Mouse (Mus musculus): Measurements from ENCODE around the gene Heg1. TPM values are rescaled to one million over a fixed set of nuclear protein-coding genes. Genes with fewer than 3 reads are reported as not detected.

The Heg1 gene
- total and polyA plus RNA-seq, 3 experiments = 40.8 to 77.1 (median 67.2) TPM

DNA sequence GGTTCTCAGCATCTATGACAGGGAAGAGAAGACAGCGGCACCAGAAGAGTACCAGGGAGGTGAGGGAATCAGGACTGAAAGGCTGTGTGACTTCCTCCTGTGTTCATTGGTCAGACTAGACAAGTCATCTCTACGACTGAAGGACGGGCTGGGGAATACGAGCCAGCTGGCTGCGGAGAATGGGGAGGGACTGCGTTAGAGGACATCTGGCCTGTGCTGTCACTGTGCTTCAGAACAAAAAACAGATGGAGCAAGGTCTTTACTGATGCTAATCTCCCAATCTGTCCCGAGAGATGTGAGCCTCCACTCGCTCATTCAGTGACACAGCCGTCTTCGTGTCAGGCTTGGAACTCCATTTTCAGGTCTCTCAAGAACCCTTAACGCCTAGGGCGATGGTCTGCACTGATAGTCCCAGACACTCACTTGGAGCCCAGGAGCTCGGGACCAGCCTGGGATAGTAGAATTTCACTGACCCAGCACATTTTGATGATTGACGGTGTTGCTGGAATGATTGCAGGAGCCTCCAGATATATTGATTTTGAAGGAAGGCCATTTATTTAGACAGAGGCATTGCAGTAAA, 10.6 kb upstream of the Heg1 start:
- no peak overlapping the region for H3K9ac ChIP-seq (ENCODE audit: insufficient read depth, low read depth)
- in situ Hi-C loops (cut with MboI; ENCODE audit: low pct_ligation_motif_present, low pct_unique_long_range_greater_than_20kb, low sequenced_read_pairs) (loop anchor here (5.0 kb wide), 1 partner anchor 66 kb away; no protein-coding TSS in a partner anchor), dilution Hi-C loops (cut with MboI; ENCODE audit: extremely low pct_ligation_motif_present, extremely low pct_unique_long_range_greater_than_20kb, low sequenced_read_pairs) (no loop called here)
- H3K79me2 ChIP-seq (replicated peaks; ENCODE audit: control insufficient read depth, extremely low read depth, insufficient read depth, poor library complexity, severe bottlenecking) = no peaks in the 10 kb centered on the region
- H3K4me2 ChIP-seq (ENCODE audit: insufficient read depth, low read depth, poor library complexity, severe bottlenecking) = no peak overlapping the region
- H3K36me3 ChIP-seq (replicated peaks in 1 of 2; ENCODE audit: control insufficient read depth in 1 of 2, insufficient read depth in 1 of 2, low read length in 1 of 2) = no peaks in the 10 kb centered on the region
- no peak overlapping the region for H3K27ac ChIP-seq (ENCODE audit: insufficient read depth, low read depth)
- H3K4me1 ChIP-seq (ENCODE audit: control insufficient read depth in 1 of 2, insufficient read depth in 2 of 2) = peaks cover 21 to 26% of the 10 kb centered on the region in 2 experiments
- TF ChIP-seq E2F4 (IDR thresholded peaks at IDR 0.05; ENCODE audit: insufficient replicate concordance, low read depth, low read length) (no peak), EP300 (IDR thresholded peaks at IDR 0.05; ENCODE audit: low read length) (no peak), HCFC1 (IDR thresholded peaks at IDR 0.05; ENCODE audit: low read depth, low read length) (no peak), ZKSCAN1 (IDR thresholded peaks at IDR 0.05; ENCODE audit: borderline replicate concordance, low read depth, low read length) (no peak), NRF1 (IDR thresholded peaks at IDR 0.05; ENCODE audit: low read depth, low read length) (no peak), CHD2 (IDR thresholded peaks at IDR 0.05; ENCODE audit: low read length) (no peak), MAX (IDR thresholded peaks at IDR 0.05; ENCODE audit: low read length) (no peak), MYC (IDR thresholded peaks at IDR 0.05; ENCODE audit: low read depth, low read length) (no peak), POLR2A (IDR thresholded peaks at IDR 0.05; ENCODE audit: low read depth, low read length) (no peak)
- peaks cover 4% of the 10 kb centered on the region for H3K9me3 ChIP-seq (replicated peaks; ENCODE audit: low read length)
- H3K4me3 ChIP-seq (replicated peaks in 1 of 3; ENCODE audit: low read depth in 2 of 3, low read length in 2 of 3, poor library complexity in 1 of 3) = no peak overlapping the region
- DNase-seq (ENCODE audit: extremely low read depth) = no peak
- no peaks in the 10 kb centered on the region for H3K27me3 ChIP-seq (replicated peaks)

DNA sequence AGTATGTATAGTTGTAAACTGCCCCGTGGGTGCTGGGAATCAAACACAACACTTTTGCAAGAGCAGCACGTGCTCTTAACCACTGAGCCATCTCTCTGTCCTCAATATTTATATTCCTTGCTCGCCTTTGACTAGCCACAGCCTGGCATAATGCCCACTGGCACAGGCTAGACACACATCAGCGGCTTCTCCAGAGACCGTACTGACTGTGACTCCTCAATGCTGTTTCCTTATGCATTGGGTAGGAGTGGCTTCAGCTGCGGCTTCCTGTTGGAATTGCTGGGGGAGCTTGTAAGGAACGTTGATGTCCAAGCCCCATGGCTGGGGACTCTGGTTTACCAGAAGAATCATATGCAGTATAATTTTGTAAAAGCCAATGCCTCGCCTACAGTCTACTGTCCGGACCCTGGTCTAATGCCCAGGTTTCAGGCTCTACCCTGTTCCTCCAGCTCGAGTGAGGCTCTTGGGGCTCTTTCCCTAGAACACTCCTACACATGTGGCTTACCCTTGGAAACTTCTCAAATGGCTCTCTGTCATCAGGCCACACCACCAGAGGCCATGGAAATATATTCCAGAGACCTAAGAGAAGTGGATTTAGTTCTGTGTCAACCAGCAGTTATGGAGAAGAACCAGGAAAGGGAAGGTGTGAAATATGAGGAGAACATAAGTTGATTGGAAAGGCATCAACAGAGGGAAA, 8.9 kb upstream of the Heg1 start:
- TF ChIP-seq MEF2A (IDR thresholded peaks at IDR 0.05; ENCODE audit: borderline replicate concordance, low read depth, low read length) (no peak), USF1 (IDR thresholded peaks at IDR 0.05; ENCODE audit: low read depth, low read length) (no peak), RAD21 (IDR thresholded peaks at IDR 0.05; ENCODE audit: low read depth, low read length) (no peak), MAZ (IDR thresholded peaks at IDR 0.05; ENCODE audit: low read depth, low read length) (no peak), NELFE (IDR thresholded peaks at IDR 0.05; ENCODE audit: low read depth, low read length) (no peak), CHD2 (IDR thresholded peaks at IDR 0.05; ENCODE audit: low read length) (no peak), IRF4 (IDR thresholded peaks at IDR 0.05; ENCODE audit: low read depth, low read length) (no peak), ZC3H11A (IDR thresholded peaks at IDR 0.05; ENCODE audit: low read depth, low read length) (no peak), KAT2A (IDR thresholded peaks at IDR 0.05; ENCODE audit: insufficient replicate concordance, low read length) (no peak), SMC3 (IDR thresholded peaks at IDR 0.05; ENCODE audit: low read depth, low read length) (no peak), E2F4 (IDR thresholded peaks at IDR 0.05; ENCODE audit: insufficient replicate concordance, low read depth, low read length) (no peak), TBP (conservative IDR thresholded peaks at IDR 0.05; ENCODE audit: low read depth, low read length) (no peak), RCOR1 (conservative IDR thresholded peaks at IDR 0.05; ENCODE audit: low read depth, low read length) (no peak), MYC (IDR thresholded peaks at IDR 0.05; ENCODE audit: low read depth, low read length) (no peak), ZKSCAN1 (IDR thresholded peaks at IDR 0.05; ENCODE audit: borderline replicate concordance, low read depth, low read length) (no peak), HCFC1 (IDR thresholded peaks at IDR 0.05; ENCODE audit: low read depth, low read length) (no peak), ELF1 (IDR thresholded peaks at IDR 0.05; ENCODE audit: low read depth, low read length) (no peak), POLR2A (IDR thresholded peaks at IDR 0.05; ENCODE audit: low read depth, low read length) (no peak), ETS1 (conservative IDR thresholded peaks at IDR 0.05; ENCODE audit: low read depth, low read length) (no peak), PAX5 (IDR thresholded peaks at IDR 0.05; ENCODE audit: low read length) (no peak)
- Histone ChIP-seq H3K4me2 (ENCODE audit: insufficient read depth, low read depth, poor library complexity, severe bottlenecking) (no peak overlapping the region), H3K27ac (ENCODE audit: insufficient read depth, low read depth) (no peak overlapping the region), H3K36me3 (replicated peaks in 1 of 2; ENCODE audit: control insufficient read depth in 1 of 2, insufficient read depth in 1 of 2, low read length in 1 of 2) (no peaks in the 10 kb centered on the region), H3K4me3 (replicated peaks in 1 of 3; ENCODE audit: low read depth in 2 of 3, low read length in 2 of 3, poor library complexity in 1 of 3) (no peak overlapping the region), H3K9me3 (replicated peaks; ENCODE audit: low read length) (peaks cover 10% of the 10 kb centered on the region), H3K9ac (ENCODE audit: insufficient read depth, low read depth) (no peak overlapping the region), H3K79me2 (replicated peaks; ENCODE audit: control insufficient read depth, extremely low read depth, insufficient read depth, poor library complexity, severe bottlenecking) (no peaks in the 10 kb centered on the region), H3K4me1 (ENCODE audit: control insufficient read depth in 1 of 2, insufficient read depth in 2 of 2) (peaks cover 21 to 30% of the 10 kb centered on the region in 2 experiments), H3K27me3 (replicated peaks) (no peaks in the 10 kb centered on the region)
- dilution Hi-C loops (cut with MboI; ENCODE audit: extremely low pct_ligation_motif_present, extremely low pct_unique_long_range_greater_than_20kb, low sequenced_read_pairs) (no loop called here), in situ Hi-C loops (cut with MboI; ENCODE audit: low pct_ligation_motif_present, low pct_unique_long_range_greater_than_20kb, low sequenced_read_pairs) (no loop called here)
- no peak for DNase-seq (ENCODE audit: extremely low read depth)

Measured in CH12.LX (cell line).